Mouse (Mus musculus) bone marrow macrophage, adult 2 months (primary cell): Measurements from ENCODE around the gene Cbln1.

ENCODE experiments used
- CTCF ChIP-seq: IDR thresholded peaks from 2 replicates; pipeline ENCODE4 v1.5.1; 2012; ENCODE audit warnings: low read depth, mild to moderate bottlenecking, low read length, moderate library complexity
- POLR2A ChIP-seq: IDR thresholded peaks from 2 replicates; pipeline ENCODE4 v1.6.1; 2012; ENCODE audit warnings: mild to moderate bottlenecking, low read depth, low read length, borderline replicate concordance

DNA sequence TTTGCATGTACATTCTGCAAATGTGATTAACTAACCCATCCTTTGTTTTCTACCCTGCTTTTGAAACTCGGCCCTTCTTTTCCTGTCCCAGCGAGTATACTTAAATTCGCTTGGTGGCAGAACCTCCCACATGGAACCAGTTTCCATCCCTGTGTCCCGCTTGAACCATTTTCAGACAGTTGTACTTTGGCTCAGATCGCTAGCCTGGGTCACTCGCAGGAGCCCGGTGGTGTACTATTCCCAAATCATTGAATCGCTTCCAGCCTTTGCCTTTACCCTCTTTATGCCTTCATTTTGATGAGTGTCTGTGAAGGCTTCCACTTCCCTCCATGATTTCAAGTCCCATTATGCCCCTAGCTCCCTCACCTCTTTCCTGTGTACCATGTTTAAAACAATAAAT lies 2.0 kb upstream of the Cbln1 start:
- TF ChIP-seq POLR2A (no peak), CTCF (no peak)
